Mouse (Mus musculus) layer of hippocampus, postnatal 14 days (tissue): Measurements from ENCODE around the gene Erlec1. TPM values are rescaled to one million over a fixed set of nuclear protein-coding genes. Genes with fewer than 3 reads are reported as not detected.

Experiments used
- total RNA-seq, 2 experiments: library from RNA; stranded (reverse); gene quantifications; 2 replicates each; pipeline ENCODE4 v1.2.3; 2021

Gene Erlec1
- total RNA-seq, 2 experiments from 2014 or later = 58.7 to 59.2 TPM

Other genes starting within 250 kb of the Erlec1 start
- gene Psme4, start 182.6 kb downstream of the Erlec1 start, total RNA-seq = 10 to 100 TPM; 50.9 to 52.3 TPM
- 1 to 10 TPM; 8.8 TPM for gene Gpr75, start 69.0 kb downstream of the Erlec1 start, total RNA-seq
- 10 to 100 TPM; 15.2 to 17.9 TPM for gene Asb3, start 68.9 kb downstream of the Erlec1 start, total RNA-seq
- gene Chac2, start 32.0 kb upstream of the Erlec1 start, total RNA-seq = 10 to 100 TPM; 14.8 to 17.5 TPM
- not detected for gene Gm17332, start 228.1 kb upstream of the Erlec1 start, total RNA-seq